Mouse (Mus musculus) ES-Bruce4 (cell line): ENCODE results near the gene Krtap3-1.

Experiments
- CTCF ChIP-seq: IDR thresholded peaks from one replicate; pipeline ENCODE4 v1.8.1; 2011; ENCODE audit warnings: low read depth, low read length
- EP300 ChIP-seq: IDR thresholded peaks from 2 replicates; pipeline ENCODE4 v1.6.1; 2011; ENCODE audit warnings: low read depth, low read length; ENCODE audit not compliant: insufficient read depth
- POLR2A ChIP-seq: IDR thresholded peaks from one replicate; pipeline ENCODE4 v1.8.1; 2011; ENCODE audit warnings: low read length; ENCODE audit not compliant: insufficient read depth

DNA sequence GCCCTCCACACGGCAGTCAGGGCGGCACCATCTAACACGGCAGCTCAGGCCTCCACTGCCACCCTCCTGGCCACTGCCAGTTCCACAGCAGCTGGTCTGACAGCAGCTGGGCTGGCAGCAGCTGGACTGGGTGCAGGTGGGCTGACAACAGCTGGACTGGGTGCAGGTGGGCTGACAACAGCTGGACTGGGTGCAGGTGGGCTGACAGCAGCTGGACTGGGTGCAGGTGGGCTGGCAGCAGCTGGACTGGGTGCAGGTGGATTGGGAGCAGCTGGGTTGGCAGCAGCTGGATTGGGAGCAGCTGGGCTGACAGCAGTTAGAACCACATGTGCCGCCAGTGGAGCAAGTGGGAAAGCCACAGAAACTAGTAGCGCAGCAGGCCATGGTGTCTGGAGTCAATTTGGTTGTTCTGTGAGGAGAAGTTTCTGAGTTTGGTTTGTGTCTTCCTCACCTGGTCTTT lies 16.8 kb upstream of the Krtap3-1 start, which contains the start of gene Krtap1-4:
- TF ChIP-seq POLR2A: no peak
- TF ChIP-seq CTCF: no peak
- TF ChIP-seq EP300: no peak
